Mouse (Mus musculus) layer of hippocampus, postnatal 25 days (tissue): ENCODE measurements around the gene Trappc3. TPM values are rescaled to one million over a fixed set of nuclear protein-coding genes. Genes with fewer than 3 reads are reported as not detected.

Experiments
- DNase-seq, 2 experiments: peaks; one replicate each; pipeline ENCODE4 v3.0.0; 2022; ENCODE audit warnings: mixed read lengths in 2 of 2, low spot score in 1 of 2; ENCODE audit errors: extremely low spot score in 1 of 2
- total RNA-seq, 2 experiments: library from RNA; stranded (reverse); gene quantifications; 2 replicates each; pipeline ENCODE4 v1.2.3; 2021

Gene Trappc3
- total RNA-seq, 2 experiments from 2014 or later: 84.7 to 84.9 TPM

GRCm38 (mm10) chr4:126275681-126276131 lies 13.6 kb downstream of the Trappc3 start:
- DNase-seq: no peak

GRCm38 (mm10) chr4:126277906-126278564 lies 15.9 kb downstream of the Trappc3 start:
- DNase-seq: peak in 1 of 2 experiments; percentile 42

- DNase-seq: no peak
Observed at GRCm38 (mm10) chr4:126278565-126278915, 16.4 kb downstream of the Trappc3 start.

GRCm38 (mm10) chr4:126278961-126279360 lies 16.8 kb downstream of the Trappc3 start:
- no peak for DNase-seq

- no peak for DNase-seq
Observed at GRCm38 (mm10) chr4:126281706-126282105, 19.6 kb downstream of the Trappc3 start.

GRCm38 (mm10) chr4:126283582-126283981 lies 21.5 kb downstream of the Trappc3 start:
- DNase-seq: no peak

- DNase-seq: no peak
Observed at GRCm38 (mm10) chr4:126286492-126286891, 24.4 kb downstream of the Trappc3 start, which contains the start of gene Col8a2. Gene Col8a2 (plus strand): TSS chr4:126286793.

- DNase-seq: no peak
Observed at GRCm38 (mm10) chr4:126287302-126287995, 25.3 kb downstream of the Trappc3 start.

- no peak for DNase-seq
Observed at GRCm38 (mm10) chr4:126288085-126288666, 26.1 kb downstream of the Trappc3 start.

GRCm38 (mm10) chr4:126290314-126290713 lies 28.2 kb downstream of the Trappc3 start:
- no peak for DNase-seq

- no peak for DNase-seq
Observed at GRCm38 (mm10) chr4:126291196-126291595, 29.1 kb downstream of the Trappc3 start.

- DNase-seq: no peak
Observed at GRCm38 (mm10) chr4:126295152-126295551, 33.0 kb downstream of the Trappc3 start.

- DNase-seq: no peak
Observed at GRCm38 (mm10) chr4:126295937-126296336, 33.8 kb downstream of the Trappc3 start.

- peak in 1 of 2 experiments; percentile 29 for DNase-seq
Observed at GRCm38 (mm10) chr4:126296617-126297101, 34.5 kb downstream of the Trappc3 start.

GRCm38 (mm10) chr4:126300916-126301583 lies 38.9 kb downstream of the Trappc3 start:
- DNase-seq: no peak

GRCm38 (mm10) chr4:126301584-126302309 lies 39.6 kb downstream of the Trappc3 start:
- no peak for DNase-seq

GRCm38 (mm10) chr4:126303877-126304276 lies 41.8 kb downstream of the Trappc3 start:
- DNase-seq: no peak

- no peak for DNase-seq
Observed at GRCm38 (mm10) chr4:126305428-126305827, 43.3 kb downstream of the Trappc3 start.

- DNase-seq: no peak
Observed at GRCm38 (mm10) chr4:126306058-126306457, 43.9 kb downstream of the Trappc3 start.

- DNase-seq: no peak
Observed at GRCm38 (mm10) chr4:126306827-126307226, 44.7 kb downstream of the Trappc3 start.
